Mouse (Mus musculus) embryonic fibroblast, embryonic 13.5 days (primary cell): Measurements from ENCODE around the gene Numa1.

Source experiments
- CTCF ChIP-seq: IDR thresholded peaks from 2 replicates; pipeline ENCODE4 v1.5.1; 2011; ENCODE audit warnings: mild to moderate bottlenecking, control low read depth, low read length, moderate library complexity, borderline replicate concordance; ENCODE audit not compliant: insufficient read depth
- POLR2A ChIP-seq: IDR thresholded peaks from 2 replicates; pipeline ENCODE4 v1.6.1; 2011; ENCODE audit warnings: low read depth, mild to moderate bottlenecking, control low read depth, low read length, moderate library complexity

GRCm38 (mm10) chr7:101963621-101964020 is 29.7 kb downstream of the Numa1 start:
- no peak for TF ChIP-seq POLR2A
- TF ChIP-seq CTCF = no peak
